Mouse (Mus musculus): ENCODE results near the gene Oxct2a. TPM values are rescaled to one million over a fixed set of nuclear protein-coding genes. Genes with fewer than 3 reads are reported as not detected.
A peak's percentile ranks its signal among the peaks of the same experiment; 100 is the strongest.

The Oxct2a gene
- total and polyA plus RNA-seq, 3 experiments = 0.08 TPM; not detected in 2

DNA sequence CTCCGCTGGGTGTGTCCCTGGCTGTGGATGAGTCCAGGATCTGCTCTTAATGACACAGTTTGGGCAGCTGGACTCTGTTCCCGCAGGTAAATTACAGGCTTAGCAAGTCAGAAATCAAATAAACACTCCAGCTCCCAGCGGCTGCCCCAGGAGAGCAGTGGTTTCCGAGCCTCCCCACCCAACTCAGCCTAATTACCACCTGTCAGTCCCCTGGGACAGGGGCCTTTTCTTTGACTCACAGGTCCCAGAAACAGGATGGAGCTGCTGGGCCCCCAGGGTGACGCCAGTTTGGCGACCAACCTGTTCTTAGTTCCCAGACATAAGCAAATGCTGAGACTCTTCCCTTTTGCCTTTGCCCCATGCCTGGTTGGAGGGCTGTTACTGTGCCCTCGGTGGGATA lies 11.6 kb downstream of the Oxct2a start (continued):
- TF ChIP-seq SMC3 (IDR thresholded peaks at IDR 0.05; ENCODE audit: low read depth, low read length) (no peak), KAT2A (IDR thresholded peaks at IDR 0.05; ENCODE audit: insufficient replicate concordance, low read length) (0 out of 2 replicates have a peak, but pooled peaks have one; percentile 36), RAD21 (IDR thresholded peaks at IDR 0.05; ENCODE audit: low read depth, low read length) (no peak), POLR2A (IDR thresholded peaks at IDR 0.05; ENCODE audit: low read depth, low read length) (no peak), ZC3H11A (IDR thresholded peaks at IDR 0.05; ENCODE audit: low read depth, low read length) (no peak), ZMIZ1 (IDR thresholded peaks at IDR 0.05; ENCODE audit: low read depth, low read length) (no peak), MEF2A (IDR thresholded peaks at IDR 0.05; ENCODE audit: borderline replicate concordance, low read depth, low read length) (peak; percentile 78), TBP (conservative IDR thresholded peaks at IDR 0.05; ENCODE audit: low read depth, low read length) (no peak), JUND (conservative IDR thresholded peaks at IDR 0.05; ENCODE audit: low read depth, low read length) (no peak), MYC (IDR thresholded peaks at IDR 0.05; ENCODE audit: low read depth, low read length) (no peak), BHLHE40 (IDR thresholded peaks at IDR 0.05; ENCODE audit: low read depth, low read length) (peak; percentile 59), TCF12 (IDR thresholded peaks at IDR 0.05; ENCODE audit: low read depth, low read length) (peak; percentile 82), MAFK (IDR thresholded peaks at IDR 0.05; ENCODE audit: insufficient replicate concordance, low read length) (0 out of 2 replicates have a peak, but pooled peaks have one; percentile 18), IRF4 (IDR thresholded peaks at IDR 0.05; ENCODE audit: low read depth, low read length) (peak; percentile 73), E2F4 (IDR thresholded peaks at IDR 0.05; ENCODE audit: insufficient replicate concordance, low read depth, low read length) (no peak)

DNA sequence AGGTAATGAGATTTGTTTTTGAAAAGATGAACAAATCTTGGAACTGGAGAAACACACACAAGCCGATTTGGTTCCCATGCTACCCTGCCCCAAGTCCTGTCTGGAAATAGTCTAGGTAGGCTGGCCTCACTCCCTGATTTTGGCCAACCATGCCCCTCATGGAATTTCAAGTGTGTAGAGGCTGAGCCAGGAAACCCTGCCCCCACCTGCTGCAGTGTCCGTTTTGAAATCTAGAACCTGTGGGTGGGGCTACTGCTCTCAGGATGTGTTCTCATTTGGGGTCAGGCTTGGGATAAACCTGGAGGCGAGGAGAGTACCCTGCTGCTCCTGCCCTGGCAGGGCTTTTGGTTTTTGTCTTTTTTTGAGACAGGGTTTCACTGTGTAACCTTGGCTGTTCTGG lies 15.1 kb downstream of the Oxct2a start:
- Histone ChIP-seq H3K4me3 (replicated peaks in 1 of 3; ENCODE audit: low read depth in 2 of 3, low read length in 2 of 3, poor library complexity in 1 of 3) (no peak overlapping the region), H3K79me2 (replicated peaks; ENCODE audit: control insufficient read depth, extremely low read depth, insufficient read depth, poor library complexity, severe bottlenecking) (no peaks in the 10 kb centered on the region), H3K36me3 (replicated peaks in 1 of 2; ENCODE audit: control insufficient read depth in 1 of 2, insufficient read depth in 1 of 2, low read length in 1 of 2) (peaks cover 0 to 29% of the 10 kb centered on the region in 2 experiments), H3K27me3 (replicated peaks) (no peaks in the 10 kb centered on the region), H3K27ac (ENCODE audit: insufficient read depth, low read depth) (no peak overlapping the region), H3K4me2 (ENCODE audit: insufficient read depth, low read depth, poor library complexity, severe bottlenecking) (no peak overlapping the region), H3K4me1 (ENCODE audit: control insufficient read depth in 1 of 2, insufficient read depth in 2 of 2) (peaks cover 18 to 66% of the 10 kb centered on the region in 2 experiments), H3K9ac (ENCODE audit: insufficient read depth, low read depth) (no peak overlapping the region), H3K9me3 (replicated peaks; ENCODE audit: low read length) (peaks cover 12% of the 10 kb centered on the region)
- DNase-seq (ENCODE audit: extremely low read depth) = no peak
- dilution Hi-C loops (cut with MboI; ENCODE audit: extremely low pct_ligation_motif_present, extremely low pct_unique_long_range_greater_than_20kb, low sequenced_read_pairs) = no loop called here
- in situ Hi-C loops (cut with MboI; ENCODE audit: low pct_ligation_motif_present, low pct_unique_long_range_greater_than_20kb, low sequenced_read_pairs) = no loop called here
- TF ChIP-seq PAX5 (IDR thresholded peaks at IDR 0.05; ENCODE audit: low read length) (no peak), NELFE (IDR thresholded peaks at IDR 0.05; ENCODE audit: low read depth, low read length) (no peak), CHD2 (IDR thresholded peaks at IDR 0.05; ENCODE audit: low read length) (no peak), SIN3A (IDR thresholded peaks at IDR 0.05; ENCODE audit: low read length) (no peak), MEF2A (IDR thresholded peaks at IDR 0.05; ENCODE audit: borderline replicate concordance, low read depth, low read length) (no peak), ETS1 (conservative IDR thresholded peaks at IDR 0.05; ENCODE audit: low read depth, low read length) (no peak), EP300 (IDR thresholded peaks at IDR 0.05; ENCODE audit: low read length) (no peak), IRF4 (IDR thresholded peaks at IDR 0.05; ENCODE audit: low read depth, low read length) (no peak), MAFK (IDR thresholded peaks at IDR 0.05; ENCODE audit: insufficient replicate concordance, low read length) (no peak), KAT2A (IDR thresholded peaks at IDR 0.05; ENCODE audit: insufficient replicate concordance, low read length) (no peak), POLR2A (IDR thresholded peaks at IDR 0.05; ENCODE audit: low read depth, low read length) (no peak), HCFC1 (IDR thresholded peaks at IDR 0.05; ENCODE audit: low read depth, low read length) (no peak), RAD21 (IDR thresholded peaks at IDR 0.05; ENCODE audit: low read depth, low read length) (no peak)
